In genomic region chr14:18758595-18759532, GRCm38 (mm10) we compare ENCODE assay signal across 13 mouse cellular contexts.
DNase-seq lines count a peak whose midpoint lies in the region; ATAC-seq lines count a peak whose summit lies in the region.
"Had no signal": no experiment of that assay in that cellular context is flagged by ENCODE, and none has a peak within 500 bp of the region (broad histone marks: within the 10 kb centered on the region; RNA-seq: fewer than 3 reads in every experiment).

No protein-coding gene starts in this region.

- no peaks in the 10 kb centered on the region for H3K36me3 ChIP-seq in forebrain, embryonic 11.5 days (ENCODE audit: control insufficient read depth, insufficient read depth, low read length)
- H3K36me3 ChIP-seq in forebrain, embryonic 10.5 days (replicated peaks) = no peaks in the 10 kb centered on the region
- no peaks in the 10 kb centered on the region for H3K36me3 ChIP-seq in midbrain, embryonic 11.5 days (ENCODE audit: control insufficient read depth, insufficient read depth, low read length)
- H3K36me3 ChIP-seq in midbrain, embryonic 10.5 days = no peaks in the 10 kb centered on the region
- no peaks in the 10 kb centered on the region for H3K36me3 ChIP-seq in hindbrain, embryonic 15.5 days
- H3K36me3 ChIP-seq in neural tube, embryonic 13.5 days = no peaks in the 10 kb centered on the region

- H3K9me3 ChIP-seq in forebrain, embryonic 11.5 days (ENCODE audit: control insufficient read depth, low read length) = no peaks in the 10 kb centered on the region
- no peaks in the 10 kb centered on the region for H3K9me3 ChIP-seq in forebrain, embryonic 10.5 days
- H3K9me3 ChIP-seq in midbrain, embryonic 11.5 days (ENCODE audit: control insufficient read depth, low read length) = no peaks in the 10 kb centered on the region
- no peaks in the 10 kb centered on the region for H3K9me3 ChIP-seq in midbrain, embryonic 10.5 days (replicated peaks)
- no peaks in the 10 kb centered on the region for H3K9me3 ChIP-seq in hindbrain, embryonic 15.5 days
- H3K9me3 ChIP-seq in neural tube, embryonic 13.5 days = no peaks in the 10 kb centered on the region

- H3K27ac ChIP-seq in forebrain, embryonic 11.5 days (ENCODE audit: low read depth, low read length) = no peak overlapping the region
- no peak overlapping the region for H3K27ac ChIP-seq in forebrain, embryonic 10.5 days
- H3K27ac ChIP-seq in midbrain, embryonic 11.5 days (ENCODE audit: low read depth, low read length) = no peak overlapping the region
- no peak overlapping the region; the same call in 1 of the 2 replicates for H3K27ac ChIP-seq in midbrain, embryonic 10.5 days (replicated peaks)
- 0 out of 2 replicates have a peak overlapping the region, but pooled peaks have one; percentile 18 for H3K27ac ChIP-seq in hindbrain, embryonic 15.5 days (replicated peaks)
- H3K27ac ChIP-seq in neural tube, embryonic 13.5 days (replicated peaks) = 0 out of 2 replicates have a peak overlapping the region, but pooled peaks have one; percentile 56

- H3K27me3 ChIP-seq in forebrain, embryonic 11.5 days (ENCODE audit: control insufficient read depth, insufficient read depth, low read length) = no peaks in the 10 kb centered on the region
- no peaks in the 10 kb centered on the region for H3K27me3 ChIP-seq in forebrain, embryonic 10.5 days (ENCODE audit: poor library complexity, severe bottlenecking)
- H3K27me3 ChIP-seq in midbrain, embryonic 11.5 days (ENCODE audit: control insufficient read depth, insufficient read depth, low read length) = no peaks in the 10 kb centered on the region
- no peaks in the 10 kb centered on the region for H3K27me3 ChIP-seq in midbrain, embryonic 10.5 days (ENCODE audit: low read depth, poor library complexity, severe bottlenecking)
- H3K27me3 ChIP-seq in hindbrain, embryonic 15.5 days = no peaks in the 10 kb centered on the region
- no peaks in the 10 kb centered on the region for H3K27me3 ChIP-seq in neural tube, embryonic 13.5 days

- no peak overlapping the region for H3K9ac ChIP-seq in forebrain, embryonic 11.5 days (ENCODE audit: low read length)
- H3K9ac ChIP-seq in midbrain, embryonic 11.5 days (ENCODE audit: low read length) = no peak overlapping the region
- no peak overlapping the region for H3K9ac ChIP-seq in hindbrain, embryonic 15.5 days
- H3K9ac ChIP-seq in neural tube, embryonic 13.5 days = no peak overlapping the region

- no peak overlapping the region for H3K4me2 ChIP-seq in forebrain, embryonic 11.5 days (ENCODE audit: low read depth, low read length, severe bottlenecking)
- no peak overlapping the region for H3K4me2 ChIP-seq in midbrain, embryonic 11.5 days
- H3K4me2 ChIP-seq in hindbrain, embryonic 15.5 days = no peak overlapping the region
- H3K4me2 ChIP-seq in neural tube, embryonic 13.5 days = no peak overlapping the region

- DNase-seq in forebrain, embryonic 11.5 days (ENCODE audit: low spot score) = no peak
- no peak for DNase-seq in forebrain, embryonic 10.5 days (ENCODE audit: extremely low spot score, low spot score)
- DNase-seq in midbrain, embryonic 11.5 days (ENCODE audit: low spot score, missing footprints) = no peak
- no peak for DNase-seq in midbrain, embryonic 10.5 days (ENCODE audit: low spot score)
- DNase-seq in testis, postnatal 10 days (ENCODE audit: low spot score) = no peak
- DNase-seq in B cell, adult 2 months = no peak
- DNase-seq: heart, postnatal 36 days; left cerebral cortex, postnatal 4 days; thymus, adult 18-20 months had no signal

- H3K4me3 ChIP-seq in forebrain, embryonic 11.5 days (ENCODE audit: low read depth, low read length) = no peak overlapping the region
- H3K4me3 ChIP-seq in forebrain, embryonic 10.5 days = no peak overlapping the region
- H3K4me3 ChIP-seq in midbrain, embryonic 11.5 days (ENCODE audit: low read depth, low read length) = no peak overlapping the region
- H3K4me3 ChIP-seq in midbrain, embryonic 10.5 days = no peak overlapping the region
- no peak overlapping the region for H3K4me3 ChIP-seq in hindbrain, embryonic 15.5 days
- H3K4me3 ChIP-seq in neural tube, embryonic 13.5 days = no peak overlapping the region

- 0 out of 2 replicates have a peak, but pooled peaks have one; percentile 51 for ATAC-seq in forebrain, embryonic 11.5 days (replicated peaks; ENCODE audit: low FRiP score)
- ATAC-seq in midbrain, embryonic 11.5 days (ENCODE audit: low FRiP score) = peak; percentile 74; the same call in 1 of the 2 replicates
- ATAC-seq in hindbrain, embryonic 15.5 days (ENCODE audit: low FRiP score, low read depth) = peak; percentile 71
- ATAC-seq in neural tube, embryonic 13.5 days (ENCODE audit: low read depth) = peak; percentile 77
- ATAC-seq: activated CD4-positive, CD25-positive, alpha-beta regulatory T cell, adult 4 months; lung, postnatal 0 days had no signal

- WGBS in forebrain, embryonic 11.5 days = 68% methylated on average over 2 of the region's 2 CpGs
- 79% methylated on average over 2 of the region's 2 CpGs for WGBS in forebrain, embryonic 10.5 days
- 70% methylated on average over 2 of the region's 2 CpGs for WGBS in midbrain, embryonic 11.5 days
- WGBS in midbrain, embryonic 10.5 days = 90% methylated on average over 2 of the region's 2 CpGs
- 48% methylated on average over 2 of the region's 2 CpGs for WGBS in hindbrain, embryonic 15.5 days
- 46% methylated on average over 2 of the region's 2 CpGs for WGBS in neural tube, embryonic 13.5 days

- H3K4me1 ChIP-seq in forebrain, embryonic 11.5 days (replicated peaks; ENCODE audit: control insufficient read depth, insufficient read depth, low read length) = no peaks in the 10 kb centered on the region
- 0 out of 2 replicates have a peak, but pooled peaks cover 6% of the 10 kb centered on the region for H3K4me1 ChIP-seq in forebrain, embryonic 10.5 days
- no peaks in the 10 kb centered on the region for H3K4me1 ChIP-seq in midbrain, embryonic 11.5 days (ENCODE audit: control insufficient read depth, insufficient read depth, low read length)
- peaks cover 3% of the 10 kb centered on the region; the same call in 1 of the 2 replicates for H3K4me1 ChIP-seq in midbrain, embryonic 10.5 days
- H3K4me1 ChIP-seq in hindbrain, embryonic 15.5 days (replicated peaks) = peaks cover 7% of the 10 kb centered on the region; the same call in 1 of the 2 replicates
- peaks cover 4% of the 10 kb centered on the region; the same call in 1 of the 2 replicates for H3K4me1 ChIP-seq in neural tube, embryonic 13.5 days (replicated peaks)

Comparison
In these comparisons a context has a peak if more than half of its experiments do, and no peak if none do; other contexts are left out.
1. H3K27ac ChIP-seq: peak in hindbrain, embryonic 15.5 days (single experiment) and neural tube, embryonic 13.5 days (single experiment); none in forebrain, embryonic 11.5 days (single experiment), forebrain, embryonic 10.5 days (single experiment), midbrain, embryonic 11.5 days (single experiment) and midbrain, embryonic 10.5 days (single experiment).
2. Peak in every context shown above with its lines, with median percentiles within 50 percentile points of each other: ATAC-seq.